Mouse (Mus musculus): Measurements from ENCODE around the gene Gm8281. TPM values are rescaled to one million over a fixed set of nuclear protein-coding genes. Genes with fewer than 3 reads are reported as not detected.
"Not testable (repeated sequence)": the region's sequence is repeated elsewhere in the genome, so short reads cannot be mapped to it uniquely, and the experiment has no call there.

Gm8281 gene
- polyA plus RNA-seq (2012; fragmentation: generic; extraction: Trizol), result not detected
- long read RNA-seq, experiment 1, result 0 reads
- long read RNA-seq, experiment 2, result 0 reads

GRCm38 (mm10) chr14:5070611-5071490, at the start of gene Gm8281:
Gene Gm8281 (plus strand): TSS chr14:5071040.
- H3K79me3 ChIP-seq (ENCODE audit: low read depth); H3K36me3 ChIP-seq (ENCODE audit: control insufficient read depth, insufficient read depth); H3K27me3 ChIP-seq (ENCODE audit: control insufficient read depth, insufficient read depth, insufficient read length); H3K79me2 ChIP-seq (ENCODE audit: control insufficient read depth, insufficient read depth); H3K4me3 ChIP-seq (ENCODE audit: insufficient read depth, poor library complexity, severe bottlenecking); H3ac ChIP-seq (ENCODE audit: control insufficient read depth, insufficient read length, low read depth): not testable (repeated sequence)

- H3K79me2 ChIP-seq (ENCODE audit: control insufficient read depth, insufficient read depth); H3K36me3 ChIP-seq (ENCODE audit: control insufficient read depth, insufficient read depth); H3ac ChIP-seq (ENCODE audit: control insufficient read depth, insufficient read length, low read depth); H3K27me3 ChIP-seq (ENCODE audit: control insufficient read depth, insufficient read depth, insufficient read length); H3K79me3 ChIP-seq (ENCODE audit: low read depth); H3K4me3 ChIP-seq (ENCODE audit: insufficient read depth, poor library complexity, severe bottlenecking): not testable (repeated sequence)
These were observed 20.5 kb upstream of the Gm8281 start, which contains the start of gene 4930555G01Rik for GRCm38 (mm10) chr14:5050329-5050728. Gene 4930555G01Rik (plus strand): TSS chr14:5050629.

- H3K79me3 ChIP-seq (ENCODE audit: low read depth); H3K4me3 ChIP-seq (ENCODE audit: insufficient read depth, poor library complexity, severe bottlenecking); H3K36me3 ChIP-seq (ENCODE audit: control insufficient read depth, insufficient read depth); H3K79me2 ChIP-seq (ENCODE audit: control insufficient read depth, insufficient read depth); H3ac ChIP-seq (ENCODE audit: control insufficient read depth, insufficient read length, low read depth); H3K27me3 ChIP-seq (ENCODE audit: control insufficient read depth, insufficient read depth, insufficient read length): not testable (repeated sequence)
These were observed 60.4 kb downstream of the Gm8281 start, which contains the start of gene Gm8279 for GRCm38 (mm10) chr14:5131219-5131618. Gene Gm8279 (plus strand): TSS chr14:5131519.

Other genes with a start within 250 kb of the Gm8281 start
- gene Gm3269, start 232.9 kb upstream of the Gm8281 start, polyA plus RNA-seq (2012; fragmentation: generic; extraction: Trizol), result not detected
- gene Gm3264, start 215.5 kb upstream of the Gm8281 start, polyA plus RNA-seq (2012; fragmentation: generic; extraction: Trizol), result not detected
- gene Gm3278, start 178.6 kb upstream of the Gm8281 start, polyA plus RNA-seq (2012; fragmentation: generic; extraction: Trizol), result not detected
- not detected for gene Gm8297, start 87.1 kb upstream of the Gm8281 start, polyA plus RNA-seq (2012; fragmentation: generic; extraction: Trizol)
- not detected for gene Gm3298, start 55.1 kb upstream of the Gm8281 start, polyA plus RNA-seq (2012; fragmentation: generic; extraction: Trizol)
- gene 4930555G01Rik, start 20.4 kb upstream of the Gm8281 start, polyA plus RNA-seq (2012; fragmentation: generic; extraction: Trizol), result not detected
- not detected for gene Gm8279, start 60.5 kb downstream of the Gm8281 start, polyA plus RNA-seq (2012; fragmentation: generic; extraction: Trizol)
- not detected for gene Gm3317, start 93.5 kb downstream of the Gm8281 start, polyA plus RNA-seq (2012; fragmentation: generic; extraction: Trizol)
- not detected for gene Gm8271, start 114.8 kb downstream of the Gm8281 start, polyA plus RNA-seq (2012; fragmentation: generic; extraction: Trizol)
- gene Gm3526, start 189.5 kb downstream of the Gm8281 start, polyA plus RNA-seq (2012; fragmentation: generic; extraction: Trizol), result not detected